Mouse (Mus musculus) stomach, adult 2 months (tissue): ENCODE results near the gene Snx32. TPM values are rescaled to one million over a fixed set of nuclear protein-coding genes. Genes with fewer than 3 reads are reported as not detected.

ENCODE experiments used
- polyA plus RNA-seq: library from polyadenylated mRNA; depleted of rRNA; stranded (reverse); fragments of >200 nt; gene quantifications from 2 replicates; pipeline ENCODE4 v1.2.3, GENCODE M21; 2012; rRNA removed

Gene Snx32
- 1.4 and 3.3 TPM in 2 replicates for polyA plus RNA-seq

DNA sequence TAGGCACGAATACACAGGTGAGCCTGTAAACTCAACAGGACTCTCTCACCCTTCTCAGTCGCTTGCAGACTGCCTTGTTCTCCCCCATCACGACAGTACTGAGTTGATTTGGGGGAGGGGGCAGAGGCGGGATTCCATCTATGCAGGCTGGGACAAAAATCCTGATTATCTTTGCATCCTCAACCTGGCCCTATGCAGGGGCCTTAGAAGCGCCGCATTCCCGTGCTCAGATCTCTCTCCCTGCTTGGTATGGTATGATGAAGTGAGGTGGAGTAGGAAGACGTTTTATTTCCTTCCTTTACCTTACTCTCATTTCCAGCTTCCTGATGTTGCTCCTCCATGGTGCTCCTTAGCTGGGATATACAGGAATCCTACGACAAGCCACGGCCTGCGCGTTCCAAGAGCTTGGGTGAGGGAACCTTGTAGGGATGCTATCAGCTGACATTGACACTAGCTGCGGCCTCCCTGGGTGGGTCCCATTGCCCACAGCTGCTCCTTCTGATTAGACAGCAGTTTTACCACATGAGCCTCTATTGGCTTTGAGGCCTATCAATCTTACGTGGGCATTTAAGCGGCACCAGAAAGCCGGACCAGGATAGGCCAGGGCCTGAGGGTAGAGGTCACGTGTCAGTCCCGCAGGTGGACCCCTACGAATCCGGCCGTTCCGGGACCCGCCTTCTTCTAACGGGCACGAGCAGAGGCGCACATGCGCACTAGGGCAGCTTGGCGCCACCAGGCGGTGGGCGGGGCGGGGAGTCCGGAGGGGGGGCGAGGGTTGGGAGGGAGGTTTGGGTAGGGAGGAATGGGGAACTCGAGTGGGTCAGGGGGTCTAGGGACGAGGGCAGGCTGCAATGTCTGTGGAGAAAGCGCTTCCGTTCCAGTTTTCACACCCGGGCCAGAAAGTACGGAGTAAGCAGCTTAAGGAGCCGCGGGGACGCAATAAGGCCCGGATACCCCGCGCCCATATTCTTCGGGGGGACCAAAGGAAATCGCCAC lies at the start of gene Snx32:
Gene Snx32, minus strand, starts transcription at position 508 of the 996 bp plus-strand sequence.

DNA sequence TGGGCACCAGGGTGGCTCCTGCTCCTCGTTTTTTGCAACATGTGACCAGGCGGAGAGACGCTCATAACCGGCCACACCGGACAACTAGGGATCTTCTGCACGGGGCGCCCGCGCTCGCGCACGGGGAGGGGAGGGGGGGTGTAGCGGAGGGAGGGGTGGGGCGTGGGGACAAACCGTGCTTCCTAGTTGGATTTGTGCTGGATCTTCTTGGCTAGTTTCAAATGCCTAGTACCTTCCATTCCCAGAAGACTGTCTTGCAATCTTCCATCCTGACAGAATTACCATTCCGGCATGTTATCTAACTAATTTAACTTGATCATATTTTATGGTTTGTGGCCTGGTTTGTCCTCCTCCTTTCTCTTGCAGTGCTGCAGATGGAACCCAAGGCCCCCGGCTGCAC lies 6.7 kb downstream of the Snx32 start, which contains the start of gene 1700020D05Rik:
Gene 1700020D05Rik, minus strand, starts transcription at position 101 of the 400 bp plus-strand sequence.

DNA sequence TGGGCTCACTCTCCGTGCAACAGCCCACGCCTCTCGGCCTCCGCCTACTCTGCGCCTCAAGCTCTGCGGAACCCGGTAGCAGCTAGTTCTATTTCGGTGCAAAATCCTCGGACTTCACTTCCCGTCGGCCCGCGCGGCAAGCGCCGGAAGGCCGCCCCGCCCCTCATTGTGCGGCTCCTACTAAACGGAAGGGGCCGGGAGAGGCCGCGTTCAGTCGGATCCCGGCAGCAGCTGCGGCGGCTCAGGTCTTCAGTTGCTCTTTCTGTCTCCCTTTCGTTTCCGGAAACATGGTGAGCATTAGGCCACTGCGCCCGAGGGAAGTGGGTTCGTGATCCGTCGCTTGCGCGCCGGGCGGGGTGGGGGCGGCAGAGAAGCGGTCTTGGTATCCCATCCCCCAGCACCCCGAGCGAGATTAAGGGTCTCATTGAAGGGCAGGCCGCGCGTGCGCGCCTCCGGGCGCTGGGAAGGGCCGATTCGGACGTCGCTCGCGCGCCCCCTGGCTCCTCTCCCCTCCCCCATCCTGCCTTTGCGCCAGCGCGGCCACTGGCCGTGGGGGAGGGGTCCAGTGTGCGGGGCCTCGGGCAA lies 19.9 kb downstream of the Snx32 start, which contains the start of gene Cfl1:
Gene Cfl1, plus strand, starts transcription at position 143 of the 585 bp plus-strand sequence.

DNA sequence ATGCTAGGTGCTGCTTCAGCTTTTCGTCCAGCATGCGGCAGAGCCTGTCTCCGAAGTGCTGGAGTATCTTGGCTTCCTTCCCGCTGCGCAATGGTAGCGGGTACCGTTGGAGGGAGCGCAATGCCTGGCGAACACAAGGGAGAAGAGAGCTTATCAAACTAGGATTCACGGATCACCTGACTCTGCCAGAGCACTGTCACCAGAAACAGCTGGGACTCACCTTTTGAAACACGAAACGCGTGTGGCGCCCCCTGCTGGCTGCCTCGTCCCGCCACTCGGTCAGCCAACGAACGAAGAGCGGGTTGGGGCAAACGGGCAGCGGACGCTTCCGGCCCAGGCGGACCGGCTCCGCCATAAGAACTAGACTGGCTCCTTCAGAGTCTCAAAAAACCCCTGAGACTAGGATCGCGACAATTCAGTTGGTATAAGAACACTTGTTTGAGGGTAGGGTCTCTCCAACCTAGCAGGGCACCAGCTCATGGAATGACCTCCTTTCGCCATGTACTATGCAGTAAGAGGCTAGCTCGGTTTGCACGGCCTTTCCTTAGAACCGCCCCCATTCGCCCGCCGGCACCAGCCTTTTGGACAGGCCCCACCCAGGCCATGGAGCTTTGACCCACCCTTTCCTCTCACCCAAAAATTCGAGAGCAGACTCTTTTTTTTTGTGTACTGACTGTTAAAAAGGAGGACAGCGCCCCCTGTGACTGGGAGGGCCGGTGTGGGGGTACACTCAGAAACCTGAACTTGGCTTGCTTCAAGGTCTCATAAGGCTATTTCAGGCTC lies 22.4 kb downstream of the Snx32 start, which contains the start of gene Mus81:
Gene Mus81, minus strand, starts transcription at position 635 of the 783 bp plus-strand sequence.

DNA sequence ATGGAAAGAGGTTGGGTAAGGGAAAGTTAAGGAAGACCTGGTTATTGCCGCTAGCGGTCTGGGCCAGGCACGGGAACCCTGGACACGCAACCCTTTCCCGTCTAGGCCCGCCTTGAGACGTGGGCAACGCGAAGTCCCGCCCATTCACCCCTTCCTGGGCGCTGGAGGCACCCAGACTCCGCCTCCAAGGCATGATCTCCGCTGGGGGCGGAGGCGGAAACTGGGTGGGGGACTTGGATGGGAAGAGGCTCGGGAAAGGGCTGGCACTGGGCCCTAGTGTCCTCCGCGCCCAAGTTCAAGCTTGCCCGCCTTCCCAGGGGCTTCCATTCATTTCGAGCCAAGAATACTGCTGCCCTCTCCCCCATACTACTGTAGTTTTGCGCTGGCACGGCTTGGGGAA lies 36.6 kb downstream of the Snx32 start, which contains the start of gene Efemp2:
Gene Efemp2, plus strand, starts transcription at position 235 of the 400 bp plus-strand sequence.

DNA sequence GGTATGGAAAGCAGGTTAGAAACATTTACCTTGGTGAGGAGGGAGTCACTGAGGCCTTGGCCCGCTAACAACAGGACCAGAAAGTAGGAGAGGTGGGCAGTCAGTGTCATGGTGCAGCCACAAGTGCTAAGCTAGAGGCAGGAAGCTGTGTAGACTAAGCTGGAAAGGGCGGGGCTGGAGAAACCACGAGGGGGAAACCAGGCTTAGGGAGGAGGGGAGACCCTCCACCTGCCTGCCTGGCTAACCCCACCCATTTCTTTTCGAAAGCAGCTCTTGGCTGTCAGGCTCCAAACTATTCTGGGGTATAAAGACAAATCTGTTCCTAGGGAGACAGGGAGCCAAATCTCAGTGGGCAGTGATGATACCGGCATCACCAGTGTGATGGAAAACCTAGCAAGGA lies 42.0 kb downstream of the Snx32 start, which contains the start of gene Ctsw:
Gene Ctsw, minus strand, starts transcription at position 134 of the 400 bp plus-strand sequence.

DNA sequence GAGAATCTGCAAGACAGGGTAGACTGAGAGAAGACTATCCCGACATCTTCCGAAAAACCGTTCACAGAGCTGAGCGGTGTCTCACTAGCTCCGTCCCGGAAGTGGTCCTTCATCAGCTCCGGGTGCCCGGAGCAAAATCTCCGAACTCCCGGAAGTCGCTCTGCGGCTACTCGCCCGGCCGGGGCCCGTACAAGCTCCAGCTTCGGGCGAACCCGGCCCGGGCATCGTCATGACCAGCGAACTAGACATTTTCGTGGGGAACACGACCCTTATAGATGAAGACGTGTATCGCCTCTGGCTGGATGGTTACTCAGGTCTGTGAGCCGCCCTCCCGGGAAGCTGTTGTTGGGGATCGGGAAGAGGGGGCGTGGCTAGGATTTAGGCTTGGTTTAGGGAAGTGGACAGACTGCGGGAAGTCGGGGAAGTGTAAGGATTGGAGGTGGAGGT lies 49.9 kb downstream of the Snx32 start, which contains the start of gene Fibp:
Gene Fibp, plus strand, starts transcription at position 151 of the 447 bp plus-strand sequence.

DNA sequence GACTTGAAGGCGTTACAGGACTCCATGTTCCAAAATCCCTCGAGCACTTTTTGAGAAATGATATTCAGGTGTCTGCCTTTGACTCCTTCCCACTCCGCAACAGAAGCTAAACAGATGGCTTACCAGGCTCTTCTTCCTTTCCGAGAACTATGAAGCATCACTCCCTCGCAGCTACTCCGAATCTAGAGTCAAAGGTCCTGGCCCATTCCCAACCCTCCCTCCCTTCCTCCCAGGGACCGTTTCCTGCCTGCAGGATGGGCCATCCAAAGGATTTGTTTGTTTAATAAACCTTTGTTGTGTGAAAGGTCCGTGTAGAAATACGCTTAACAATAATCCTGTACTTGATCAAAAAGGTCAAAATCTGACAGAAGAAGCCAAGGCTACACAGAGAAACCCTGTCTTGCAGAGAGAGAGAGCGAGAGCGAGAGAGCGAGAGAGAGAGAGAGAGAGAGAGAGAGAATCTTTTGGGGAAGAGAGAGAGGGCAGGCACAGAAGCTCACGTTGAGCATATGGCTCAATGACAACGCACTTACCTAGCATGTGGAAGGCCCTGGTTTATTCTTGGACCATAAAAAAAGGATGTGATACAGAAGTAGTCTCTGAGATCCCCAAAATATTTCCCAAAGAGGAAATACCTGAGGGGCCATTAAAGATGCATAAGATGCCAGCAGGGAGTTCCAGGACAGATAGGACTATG lies 52.4 kb downstream of the Snx32 start, which contains the start of gene Ccdc85b:
Gene Ccdc85b, minus strand, starts transcription at position 149 of the 697 bp plus-strand sequence.

DNA sequence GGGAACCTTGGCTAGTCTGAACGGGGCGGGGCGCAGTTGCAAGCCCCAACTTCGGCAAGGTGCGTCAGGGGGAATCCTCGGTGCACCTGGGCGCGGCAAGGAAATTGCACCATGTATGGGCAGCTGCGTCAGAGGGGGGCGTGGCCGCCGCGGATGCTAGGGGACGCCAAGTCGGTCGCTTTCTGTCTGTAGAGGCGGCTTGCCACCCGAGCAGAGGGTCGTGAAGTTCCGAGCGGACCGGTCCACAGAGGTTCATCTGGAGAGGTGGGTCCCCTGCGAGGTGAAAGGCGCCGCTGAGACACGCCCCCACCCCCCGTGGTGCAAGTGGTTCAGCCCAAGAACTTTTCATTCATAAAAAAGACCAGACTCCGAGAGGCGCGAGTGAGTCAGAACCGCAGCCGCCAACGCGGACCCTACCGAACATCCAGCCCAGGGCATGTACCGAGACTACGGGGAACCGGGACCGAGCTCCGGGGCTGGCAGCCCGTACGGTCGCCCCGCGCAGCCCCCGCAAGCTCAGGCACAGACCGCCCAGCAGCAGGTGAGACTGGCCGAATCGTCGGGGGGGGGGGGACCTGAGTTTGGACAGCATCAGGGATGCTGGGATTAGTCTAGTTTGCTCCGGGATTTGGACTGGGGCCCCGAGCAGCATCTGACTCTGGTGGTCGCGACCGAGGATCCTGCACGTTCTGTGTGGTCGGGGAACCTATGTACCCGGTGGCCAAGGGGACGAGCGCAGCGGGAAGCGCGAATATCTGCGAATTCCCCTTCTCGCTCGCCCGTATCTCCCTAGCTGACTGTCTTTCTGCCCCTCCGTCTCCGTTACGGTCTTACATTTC lies 62.6 kb downstream of the Snx32 start, which contains the start of gene Fosl1:
Gene Fosl1, plus strand, starts transcription at position 33 of the 839 bp plus-strand sequence.

Other genes with a start within 250 kb of the Snx32 start
- 8.3 and 8.5 TPM in 2 replicates for gene Pacs1, start 237.4 kb downstream of the Snx32 start, polyA plus RNA-seq
- gene Sf3b2, start 215.1 kb downstream of the Snx32 start, polyA plus RNA-seq, result 56.0 and 68.1 TPM in 2 replicates
- gene Gal3st3, start 212.2 kb downstream of the Snx32 start, polyA plus RNA-seq, result 0.16 and 0.17 TPM in 2 replicates
- not detected in 2 replicates for gene Catsper1, start 174.8 kb downstream of the Snx32 start, polyA plus RNA-seq
- gene Cst6, start 161.0 kb downstream of the Snx32 start, polyA plus RNA-seq, result 375 and 786 TPM in 2 replicates
- gene Eif1ad, start 143.8 kb downstream of the Snx32 start, polyA plus RNA-seq, result 12.8 and 13.9 TPM in 2 replicates
- gene Banf1, start 143.4 kb downstream of the Snx32 start, polyA plus RNA-seq, result 79.4 and 85.3 TPM in 2 replicates
- 3.3 and 5.9 TPM in 2 replicates for gene Sart1, start 121.8 kb downstream of the Snx32 start, polyA plus RNA-seq
- 0.38 TPM in 1 of 2 replicates, not detected in the other for gene Tsga10ip, start 108.0 kb downstream of the Snx32 start, polyA plus RNA-seq
- gene Drap1, start 85.6 kb downstream of the Snx32 start, polyA plus RNA-seq, result 65.5 and 68.9 TPM in 2 replicates
- gene AI837181, start 85.4 kb downstream of the Snx32 start, polyA plus RNA-seq, result 39.1 and 49.8 TPM in 2 replicates
- gene Fosl1, start 63.0 kb downstream of the Snx32 start, polyA plus RNA-seq, result 3.9 and 5.8 TPM in 2 replicates
- gene Ccdc85b, start 52.6 kb downstream of the Snx32 start, polyA plus RNA-seq, result 4.7 and 7.0 TPM in 2 replicates
- 58.0 and 59.2 TPM in 2 replicates for gene Fibp, start 49.9 kb downstream of the Snx32 start, polyA plus RNA-seq
- 0.39 and 0.48 TPM in 2 replicates for gene Ctsw, start 42.0 kb downstream of the Snx32 start, polyA plus RNA-seq
- 42.2 and 56.1 TPM in 2 replicates for gene Efemp2, start 36.6 kb downstream of the Snx32 start, polyA plus RNA-seq
- 23.4 and 28.0 TPM in 2 replicates for gene Mus81, start 22.1 kb downstream of the Snx32 start, polyA plus RNA-seq
- gene Cfl1, start 20.1 kb downstream of the Snx32 start, polyA plus RNA-seq, result 163 and 181 TPM in 2 replicates
- gene 1700020D05Rik, start 6.8 kb downstream of the Snx32 start, polyA plus RNA-seq, result 0.14 TPM in 1 of 2 replicates, not detected in the other
- gene Ovol1, start 50.1 kb upstream of the Snx32 start, polyA plus RNA-seq, result 15.5 and 19.7 TPM in 2 replicates
- gene Ap5b1, start 57.5 kb upstream of the Snx32 start, polyA plus RNA-seq, result 7.9 and 8.8 TPM in 2 replicates
- gene Rnaseh2c, start 91.3 kb upstream of the Snx32 start, polyA plus RNA-seq, result 33.0 and 50.2 TPM in 2 replicates
- gene Kat5, start 99.7 kb upstream of the Snx32 start, polyA plus RNA-seq, result 16.5 and 19.2 TPM in 2 replicates
- gene Rela, start 126.9 kb upstream of the Snx32 start, polyA plus RNA-seq, result 51.2 and 52.1 TPM in 2 replicates
- 17.8 and 23.9 TPM in 2 replicates for gene Sipa1, start 153.2 kb upstream of the Snx32 start, polyA plus RNA-seq
- gene Map3k11, start 178.2 kb upstream of the Snx32 start, polyA plus RNA-seq, result 39.8 and 46.6 TPM in 2 replicates
- gene Pcnx3, start 178.4 kb upstream of the Snx32 start, polyA plus RNA-seq, result 72.3 and 74.8 TPM in 2 replicates
- 5.6 and 9.1 TPM in 2 replicates for gene Kcnk7, start 193.8 kb upstream of the Snx32 start, polyA plus RNA-seq
- 38.0 and 41.9 TPM in 2 replicates for gene Ehbp1l1, start 215.8 kb upstream of the Snx32 start, polyA plus RNA-seq
- 90.2 and 136 TPM in 2 replicates for gene Fam89b, start 219.1 kb upstream of the Snx32 start, polyA plus RNA-seq
- gene Ltbp3, start 230.4 kb upstream of the Snx32 start, polyA plus RNA-seq, result 35.8 and 40.4 TPM in 2 replicates